Mouse (Mus musculus) ES-E14 (cell line): Measurements from ENCODE around the gene Ephx3.

Experiments used
- CHD2 ChIP-seq: IDR thresholded peaks from 2 replicates; pipeline ENCODE4 v1.6.1; 2014; ENCODE audit warnings: mild to moderate bottlenecking, low read depth, low read length, inconsistent platforms
- MAFK ChIP-seq: IDR thresholded peaks from 2 replicates; pipeline ENCODE4 v1.6.1; 2014; ENCODE audit warnings: mild to moderate bottlenecking, low read depth, low read length, inconsistent platforms; ENCODE audit not compliant: insufficient read depth
- ZC3H11A ChIP-seq: IDR thresholded peaks from 2 replicates; pipeline ENCODE4 v1.6.1; 2012; ENCODE audit warnings: low read depth, mild to moderate bottlenecking, inconsistent platforms, low read length, borderline replicate concordance

DNA sequence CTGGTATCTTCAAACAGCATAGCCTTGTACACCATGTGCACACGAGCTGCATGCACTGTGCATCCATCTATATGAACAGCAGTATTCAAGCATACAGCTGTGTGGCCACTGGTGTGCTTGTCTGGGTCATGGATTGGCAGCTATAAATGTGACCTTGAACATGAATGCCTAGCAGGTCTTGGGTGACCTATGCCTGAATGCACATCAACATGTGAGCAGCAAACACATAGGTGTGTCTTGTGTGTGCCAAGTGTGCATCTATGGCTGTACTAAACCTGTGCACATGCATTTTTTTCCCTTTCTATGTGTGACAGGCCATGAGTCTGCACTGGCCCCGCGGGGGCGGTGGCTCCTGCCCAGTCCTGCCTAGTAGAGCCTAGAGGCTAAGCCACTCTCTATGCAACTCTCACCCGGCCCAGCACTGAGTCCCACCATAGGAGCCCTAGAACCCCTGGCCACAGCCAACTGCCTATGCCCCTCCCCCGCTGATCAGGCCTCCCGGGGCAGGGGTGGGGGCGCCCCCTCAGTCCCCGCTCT is 24.0 kb downstream of the Ephx3 start:
- TF ChIP-seq CHD2 (no peak), ZC3H11A (no peak), MAFK (no peak)
